Mouse (Mus musculus) naive thymus-derived CD4-positive, alpha-beta T cell, adult 5 months (primary cell): Measurements from ENCODE around the gene Zmat5. TPM values are rescaled to one million over a fixed set of nuclear protein-coding genes. Genes with fewer than 3 reads are reported as not detected.

Experiments used
- polyA plus RNA-seq: library from polyadenylated mRNA; unstranded; fragments of 100-300 nt; shearing (Covaris generic); gene quantifications from one replicate; pipeline ENCODE4 v1.2.1, GENCODE M21; 2017

Gene Zmat5
- polyA plus RNA-seq: 48.2 TPM

GRCm38 (mm10) chr11:4704072-4704964 is at the start of gene Zmat5, which contains the start of gene Uqcr10:
Zmat5 (plus strand) TSS chr11:4704678.
Uqcr10 (minus strand) TSS chr11:4704342.

GRCm38 (mm10) chr11:4746733-4747132 is 42.3 kb downstream of the Zmat5 start, which contains the start of gene Cabp7:
Cabp7 (minus strand) TSS chr11:4746778.

Other genes starting within 250 kb of the Zmat5 start
- gene Mtmr3, start 109.8 kb upstream of the Zmat5 start, polyA plus RNA-seq: 112 TPM
- not detected for gene Gm11032, start 84.6 kb upstream of the Zmat5 start, polyA plus RNA-seq
- 40.4 TPM for gene Ascc2, start 66.9 kb upstream of the Zmat5 start, polyA plus RNA-seq
- gene Uqcr10, start 336 bp upstream of the Zmat5 start, polyA plus RNA-seq: 278 TPM
- not detected for gene Cabp7, start 42.1 kb downstream of the Zmat5 start, polyA plus RNA-seq
- gene Nf2, start 144.9 kb downstream of the Zmat5 start, polyA plus RNA-seq: 32.5 TPM
- 20.4 TPM for gene Nipsnap1, start 169.3 kb downstream of the Zmat5 start, polyA plus RNA-seq
- gene Thoc5, start 190.6 kb downstream of the Zmat5 start, polyA plus RNA-seq: 36.3 TPM
- 6.4 TPM for gene Nefh, start 243.4 kb downstream of the Zmat5 start, polyA plus RNA-seq